Mouse (Mus musculus) skeletal muscle tissue, postnatal 0 days (tissue): ENCODE measurements around the gene Bcl2. TPM values are rescaled to one million over a fixed set of nuclear protein-coding genes. Genes with fewer than 3 reads are reported as not detected.

Experiments
- microRNA-seq, 2 experiments: library from miRNA; unstranded; fragments of <30 nt; microRNA quantifications; one replicate each; pipeline ENCODE4; 2016
- polyA plus RNA-seq: library from polyadenylated mRNA; unstranded; fragments of >200 nt; fragmentation: Nextera tagmentation; extraction: Ambion mirVana; gene quantifications from 2 replicates; pipeline ENCODE4 v1.2.1, GENCODE M21; 2015

Gene Bcl2
- polyA plus RNA-seq: 5.5 and 6.0 TPM in 2 replicates

DNA sequence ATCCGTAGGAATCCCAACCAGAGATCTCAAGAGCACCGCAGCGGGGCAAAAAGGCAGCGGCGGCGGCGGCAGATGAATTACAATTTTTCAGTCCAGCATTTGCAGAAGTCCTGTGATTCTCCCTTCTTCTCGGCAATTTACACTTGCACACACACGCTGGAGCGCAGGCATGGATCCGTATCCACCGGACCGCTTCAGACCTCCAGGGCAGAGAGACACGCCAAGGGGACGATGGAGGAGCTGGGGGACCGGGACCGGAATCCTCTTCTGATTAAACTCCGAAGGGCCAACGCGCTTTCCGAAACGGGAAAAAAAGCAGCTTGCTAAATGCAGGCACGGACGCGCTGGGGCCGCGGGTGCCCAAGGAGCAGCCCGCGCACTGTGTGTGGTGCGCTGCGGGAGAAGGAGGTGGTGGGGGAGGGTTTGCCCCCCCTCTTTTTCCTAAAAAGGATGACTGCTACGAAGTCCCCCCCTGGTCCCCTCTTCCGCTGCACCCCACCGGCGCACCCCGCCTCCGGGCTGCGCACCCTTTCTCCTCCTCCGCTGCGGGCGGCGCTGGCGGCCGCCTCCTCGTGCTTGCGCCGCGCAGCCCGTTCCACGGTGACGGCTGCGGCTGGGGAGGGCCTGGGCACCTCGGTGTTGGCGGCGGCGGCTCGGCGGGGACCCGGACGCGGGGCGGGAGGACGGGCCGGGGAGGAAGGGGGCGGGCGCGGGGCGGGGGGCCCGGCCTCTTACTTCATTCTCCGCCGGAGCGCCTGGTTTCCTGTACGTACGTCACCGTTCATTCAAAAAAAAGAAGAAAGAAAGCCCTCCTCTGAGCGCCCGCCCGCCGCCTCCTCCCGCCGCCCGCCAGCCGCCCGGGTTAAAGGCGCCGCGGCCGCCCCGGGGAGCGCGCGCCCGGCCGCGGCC lies at the start of gene Bcl2:
Gene Bcl2, minus strand, starts transcription at position 654 of the 909 bp plus-strand sequence.

DNA sequence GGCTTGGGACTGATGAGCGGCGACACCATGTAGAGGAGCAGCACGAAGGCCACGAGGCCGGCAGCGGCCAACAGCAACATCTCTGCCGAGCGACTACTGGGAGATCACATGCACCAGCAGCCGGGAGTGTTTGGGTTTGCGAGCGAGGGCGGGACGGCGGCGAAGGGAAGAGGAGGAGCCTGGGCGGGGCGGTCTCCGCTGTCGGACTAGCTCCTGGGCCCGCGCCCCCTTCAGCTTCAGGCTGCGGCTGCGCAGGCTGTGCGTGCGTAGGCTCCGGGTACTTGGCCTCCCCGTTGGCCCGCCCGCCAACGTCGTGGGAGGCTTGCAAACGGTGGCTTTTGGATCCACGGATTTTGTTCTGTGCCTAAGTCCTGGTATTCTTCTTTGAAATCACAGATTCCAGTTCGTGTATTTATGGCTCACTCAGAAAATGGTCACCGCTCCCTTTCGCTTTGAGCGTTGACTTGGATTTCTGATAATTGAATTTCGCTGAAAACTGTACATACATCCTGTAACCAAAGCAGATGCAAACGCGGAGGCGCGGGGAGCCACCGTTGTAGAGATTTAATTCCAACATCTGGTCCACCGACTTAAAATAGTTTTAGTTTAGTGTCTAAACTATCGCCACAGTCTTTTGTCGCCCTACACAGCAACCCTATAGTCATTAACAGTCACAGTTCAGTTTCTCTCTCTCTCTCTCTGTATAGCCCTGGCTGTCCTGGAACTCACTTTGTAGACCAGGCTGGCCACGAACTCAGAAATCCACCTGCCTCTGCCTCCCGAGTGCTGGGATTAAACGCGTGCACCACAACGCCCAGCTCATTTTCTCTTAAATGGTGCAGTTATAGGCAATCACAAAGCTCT lies 45.7 kb upstream of the Bcl2 start, which contains the start of gene Kdsr:
Gene Kdsr, minus strand, starts transcription at position 156 of the 864 bp plus-strand sequence.

Small RNA genes lying within 50 kb of the gene (microRNA-seq; reads per million reads assigned to microRNA genes)
- 0 reads per million in 2 experiments for gene Mir3473f

Other genes with a start within 250 kb of the Bcl2 start
- gene Kdsr, start 45.5 kb upstream of the Bcl2 start, polyA plus RNA-seq: 6.3 and 6.4 TPM in 2 replicates
- gene Vps4b, start 82.5 kb upstream of the Bcl2 start, polyA plus RNA-seq: 26.4 and 27.8 TPM in 2 replicates
- 10.0 TPM in 1 of 2 replicates, not detected in the other for gene Serpinb5, start 146.9 kb upstream of the Bcl2 start, polyA plus RNA-seq
- gene Serpinb12, start 220.2 kb upstream of the Bcl2 start, polyA plus RNA-seq: 0.14 and 12.3 TPM in 2 replicates